Mouse (Mus musculus): ENCODE results near the gene Ptpn5.

DNA sequence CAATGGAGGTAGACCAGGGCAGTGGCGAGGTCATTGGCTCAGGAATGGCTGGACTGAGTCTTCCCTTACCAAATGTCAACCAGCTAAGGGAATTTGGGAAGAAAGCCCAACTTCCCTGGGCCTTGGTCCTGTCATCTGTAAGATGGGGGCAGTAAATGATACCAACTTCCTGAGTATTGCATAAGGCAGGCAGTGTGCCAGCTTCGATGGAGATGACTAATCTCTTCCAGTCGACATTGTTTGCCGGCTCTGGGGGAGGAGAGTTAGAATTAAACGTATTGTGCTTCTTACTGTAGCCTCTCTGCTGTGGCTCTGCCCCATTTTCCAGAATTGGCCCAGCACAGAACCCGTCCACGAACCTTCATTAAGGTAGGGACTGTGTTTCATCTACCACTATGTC, 23.0 kb downstream of the Ptpn5 start:
- 0 out of 2 replicates have a peak, but pooled peaks have one; percentile 13 for TF ChIP-seq EP300 (IDR thresholded peaks at IDR 0.05)
- TF ChIP-seq CTCF (IDR thresholded peaks at IDR 0.05), result no peak
